ENCODE assay signal across 18 mouse cellular contexts in genomic region chr12:80470206-80470605, GRCm38 (mm10). TPM values are rescaled to one million over a fixed set of nuclear protein-coding genes. Genes with fewer than 3 reads are reported as not detected.
"Had no signal": no experiment of that assay in that cellular context is flagged by ENCODE, and none has a peak within 500 bp of the region (broad histone marks: within the 10 kb centered on the region; RNA-seq: fewer than 3 reads in every experiment).

No protein-coding gene starts in this region.

- H3K27me3 ChIP-seq: liver, embryonic 13.5 days had no signal

- H3K27ac ChIP-seq: kidney, postnatal 0 days; layer of hippocampus, adult 2 months; left cerebral cortex, adult 2 months; liver, embryonic 13.5 days had no signal

- H3K9ac ChIP-seq: liver, embryonic 13.5 days had no signal

- H3K4me3 ChIP-seq: layer of hippocampus, adult 2 months; left cerebral cortex, adult 2 months; liver, embryonic 13.5 days had no signal

- H3K9me3 ChIP-seq: liver, embryonic 13.5 days had no signal

- H3K4me2 ChIP-seq: liver, embryonic 13.5 days; midbrain, embryonic 11.5 days had no signal

- H3K36me3 ChIP-seq: liver, embryonic 13.5 days had no signal

- DNase-seq: kidney, postnatal 25 days; layer of hippocampus, adult 9-11 months; liver, embryonic 13.5 days; lung, adult 2 months; lung, postnatal 14 days; lung, postnatal 4 days; midbrain, embryonic 14.5 days; retina, postnatal 1 day; right cerebral cortex, postnatal 25 days; thymus, adult 18-20 months; thymus, postnatal 36 days had no signal

RNA-seq across cellular contexts. Expression of gene Galnt16, which starts 47.9 kb away (rescaled TPM):
- total RNA-seq: liver, adult 2 months; megakaryocyte progenitor cell, adult 5-6 weeks; megakaryocyte-erythroid progenitor cell, adult 5-6 weeks had no signal
